Mouse (Mus musculus) naive thymus-derived CD4-positive, alpha-beta T cell, adult 2 months (primary cell): ENCODE measurements around the gene Plppr3.
"Not testable (repeated sequence)": the region's sequence is repeated elsewhere in the genome, so short reads cannot be mapped to it uniquely, and the experiment has no call there.

Experiments used
- DNase-seq: peaks from one replicate; pipeline ENCODE4 v3.0.0-alpha.2; 2011; ENCODE audit warnings: low read depth

The Plppr3 gene

DNA sequence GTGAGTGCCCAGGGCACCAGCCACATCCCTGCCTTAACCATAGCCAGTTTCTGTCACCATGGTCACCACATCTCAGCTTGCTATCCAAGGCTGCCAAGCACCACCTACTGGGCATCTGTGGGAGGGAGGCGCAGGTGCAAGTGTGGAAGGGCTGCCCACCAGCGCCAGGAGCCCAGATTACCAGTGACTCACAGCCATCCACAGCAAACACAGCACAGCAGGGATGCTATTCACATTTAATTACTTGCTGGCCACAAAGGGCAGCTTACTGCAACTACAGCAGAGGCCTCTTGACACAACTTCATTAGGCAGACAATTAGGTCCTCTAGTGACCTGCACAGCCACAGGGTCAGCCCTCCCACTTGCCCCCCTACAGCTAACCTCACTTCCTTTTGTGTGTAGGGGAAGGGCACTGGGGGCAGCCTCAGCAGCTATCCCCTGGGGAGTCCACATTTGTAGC is 26.5 kb upstream of the Plppr3 start:
- no peak for DNase-seq

DNA sequence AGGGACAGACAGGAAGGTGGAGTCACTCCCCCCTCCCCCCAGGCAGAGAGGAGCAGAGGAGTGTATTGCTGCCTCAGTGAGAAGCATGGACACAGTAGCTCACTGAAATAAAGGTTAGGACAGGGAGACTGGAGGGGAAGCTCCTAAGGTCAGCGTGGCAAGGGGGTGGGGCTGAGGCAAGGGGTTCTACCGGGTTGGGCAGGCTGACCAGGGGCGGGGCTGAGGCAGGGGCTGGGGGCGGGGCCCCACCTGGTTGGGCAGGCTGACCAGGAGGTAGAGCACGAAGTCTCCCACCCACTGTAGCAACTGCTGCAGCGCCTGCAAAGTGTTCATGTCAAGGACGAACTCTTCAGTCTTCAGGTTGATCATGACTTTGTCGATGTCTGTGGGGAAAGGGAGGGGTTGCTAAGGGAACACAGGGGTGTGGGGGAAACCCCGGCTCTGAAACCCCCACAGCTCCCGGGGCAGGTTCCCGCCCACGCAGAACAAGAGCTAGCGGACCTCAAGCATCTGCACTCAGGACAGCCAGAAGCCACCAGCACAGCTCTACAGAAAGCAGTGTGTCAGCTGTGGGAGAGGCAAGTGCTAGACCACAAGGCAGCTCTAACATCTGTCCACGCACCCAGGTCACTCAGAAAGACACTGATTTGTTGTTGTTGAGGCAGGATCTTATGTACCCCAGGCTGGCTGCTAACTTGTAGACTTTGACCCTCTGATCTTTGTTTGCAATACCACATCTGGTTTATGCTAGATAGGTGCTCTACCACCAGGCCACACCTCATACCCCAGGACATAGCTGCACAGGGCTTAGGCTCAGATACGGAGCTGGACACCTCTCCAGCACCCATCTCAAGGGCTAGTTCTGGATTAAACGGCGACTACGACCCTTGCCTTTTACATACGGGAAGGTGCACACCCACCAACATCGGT is 23.1 kb upstream of the Plppr3 start:
- no peak for DNase-seq

DNA sequence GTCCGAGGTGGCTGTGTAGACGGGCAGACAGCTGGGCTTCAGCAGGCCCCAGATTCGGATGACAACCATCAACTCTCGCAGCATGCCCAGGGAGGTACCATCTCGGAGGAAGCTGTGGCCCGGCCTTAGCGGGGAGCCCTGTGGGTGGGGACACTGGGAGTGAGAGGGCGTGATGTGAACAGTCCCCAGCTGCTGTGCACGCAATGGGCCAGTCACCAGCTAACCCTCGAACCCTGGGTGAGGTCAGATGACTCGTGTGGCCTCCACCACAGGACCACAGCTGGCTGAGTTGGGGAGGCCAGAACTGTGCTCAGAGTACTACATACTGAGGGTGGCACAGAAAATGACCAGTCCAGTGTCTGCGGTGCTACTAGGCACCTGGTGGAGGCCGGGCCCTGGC is 22.4 kb upstream of the Plppr3 start:
- DNase-seq, result no peak

DNA sequence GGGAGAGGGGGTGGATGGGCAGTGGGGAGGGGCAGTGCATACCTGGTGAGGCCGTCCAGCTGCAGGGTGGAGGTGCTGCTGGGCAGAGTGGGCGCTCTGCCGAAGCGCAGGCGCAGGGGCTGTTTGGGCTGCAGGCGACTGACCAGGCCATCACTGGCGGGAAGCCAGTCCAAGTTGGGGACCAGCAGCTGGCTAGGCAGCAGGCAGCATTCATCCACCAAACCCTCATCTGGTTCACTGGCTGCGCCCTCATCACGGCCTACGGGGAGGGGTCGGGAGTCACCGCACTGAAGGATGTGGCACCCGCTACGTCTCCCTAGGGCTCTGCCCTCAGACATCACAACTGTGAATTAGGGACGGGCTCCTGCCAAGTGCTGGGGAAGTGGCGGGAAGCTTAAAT is 21.9 kb upstream of the Plppr3 start:
- DNase-seq, result no peak

DNA sequence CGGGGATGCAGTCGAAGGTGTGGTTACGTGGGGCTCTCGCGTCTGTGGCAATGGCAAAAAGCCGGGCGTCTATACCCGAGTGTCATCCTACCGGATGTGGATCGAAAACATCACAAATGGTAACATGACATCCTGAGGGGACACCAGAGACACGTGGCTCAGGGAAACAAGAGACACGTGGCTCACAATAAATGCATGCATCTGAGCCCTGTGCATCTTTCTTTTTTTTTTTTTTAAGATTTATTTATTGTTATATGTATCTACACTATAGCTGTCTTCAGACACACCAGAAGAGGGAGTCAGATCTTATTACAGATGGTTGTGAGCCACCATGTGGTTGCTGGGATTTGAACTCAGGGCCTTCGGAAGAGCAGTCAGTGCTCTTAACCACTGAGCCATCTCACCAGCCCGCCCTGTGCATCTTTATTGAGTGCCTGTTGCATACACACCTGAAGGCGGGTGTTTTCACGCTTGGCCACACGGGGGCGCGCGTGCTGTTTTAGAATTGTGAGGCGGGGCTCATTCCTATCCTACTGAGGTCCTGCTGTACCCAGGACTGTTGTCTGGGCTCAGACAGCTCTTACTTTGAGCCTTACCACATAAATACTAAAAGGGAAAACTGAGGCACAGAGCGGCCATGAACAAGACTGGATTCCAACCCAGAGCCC is 18.2 kb upstream of the Plppr3 start:
- DNase-seq, result peak; percentile 88

DNA sequence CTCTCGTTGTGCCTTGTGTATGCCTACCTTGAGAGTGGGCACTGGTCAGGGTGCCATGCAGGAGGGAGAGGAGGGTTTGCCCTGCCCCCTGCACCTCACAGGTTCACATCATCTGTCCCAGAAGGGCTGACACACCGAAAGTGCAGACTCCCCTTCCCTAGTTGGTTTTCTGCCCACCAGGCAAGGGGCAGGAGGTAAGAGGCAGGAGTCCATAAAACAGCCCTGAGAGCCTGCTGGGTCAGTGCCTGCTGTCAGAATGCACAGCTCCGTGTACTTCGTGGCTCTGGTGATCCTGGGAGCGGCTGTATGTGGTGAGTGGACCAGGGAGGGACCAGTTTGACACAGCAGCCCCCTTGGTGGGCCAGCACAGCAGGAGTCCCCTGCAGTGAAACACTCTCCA is 16.2 kb upstream of the Plppr3 start, which contains the start of gene Cfd:
TSS of gene Cfd (plus strand) at position 184 of the 400 bp plus-strand sequence.
- DNase-seq, result no peak

DNA sequence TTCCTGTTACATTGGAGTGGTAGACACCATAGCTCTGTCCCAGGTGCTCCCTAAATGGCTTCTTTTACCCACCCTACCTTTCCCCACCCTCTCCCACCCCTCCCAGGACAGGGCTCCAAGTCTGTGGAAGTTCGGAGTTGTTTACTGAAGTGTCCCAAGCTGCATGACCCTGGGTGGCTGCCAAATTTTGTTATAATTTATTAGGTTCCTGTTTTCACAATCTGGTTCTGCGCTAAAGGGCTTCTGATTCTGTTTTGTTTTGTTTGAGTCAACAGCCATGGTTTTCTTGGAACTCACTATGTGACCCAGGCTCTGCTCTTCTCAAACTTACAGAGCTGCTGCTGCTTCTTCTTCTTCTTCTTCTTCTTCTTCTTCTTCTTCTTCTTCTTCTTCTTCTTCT is 15.0 kb upstream of the Plppr3 start:
- no peak for DNase-seq

DNA sequence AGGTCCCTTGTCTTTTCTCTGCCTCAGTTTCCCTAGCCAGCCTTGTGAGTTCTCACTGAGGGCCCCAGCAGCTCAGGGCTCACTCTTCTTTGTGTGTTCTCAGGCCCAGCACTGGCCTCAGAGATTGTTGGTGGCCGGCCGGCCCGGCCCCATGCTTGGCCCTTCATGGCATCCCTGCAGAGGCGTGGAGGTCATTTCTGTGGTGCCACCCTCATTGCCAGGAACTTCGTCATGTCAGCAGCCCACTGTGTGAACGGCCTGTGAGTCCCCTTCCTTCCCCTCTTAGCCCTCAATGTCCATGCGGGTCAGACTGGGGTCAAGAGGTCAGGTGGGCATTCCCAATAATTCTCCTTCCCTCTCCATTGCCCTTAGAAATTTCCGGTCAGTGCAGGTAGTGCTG is 12.2 kb upstream of the Plppr3 start:
- no peak for DNase-seq

DNA sequence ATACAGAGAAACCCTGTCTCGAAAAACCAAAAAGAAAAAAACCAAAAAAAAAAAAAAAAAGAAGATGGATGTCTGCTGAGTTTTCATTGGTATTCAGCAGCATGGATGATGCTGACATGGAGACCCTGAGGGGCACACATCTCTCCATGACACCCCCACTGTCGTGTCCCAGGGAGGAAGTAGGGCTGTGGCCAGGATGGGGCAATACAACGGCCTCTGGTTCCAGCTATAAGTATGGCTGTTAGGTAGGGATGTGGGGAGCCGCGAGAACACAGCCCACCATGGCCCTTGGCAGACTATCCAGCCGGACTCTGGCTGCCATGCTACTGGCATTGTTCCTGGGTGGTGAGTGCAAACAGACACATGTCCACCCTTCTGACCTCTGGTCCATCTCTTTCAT is 11.6 kb upstream of the Plppr3 start, which contains the start of gene Elane:
TSS of gene Elane (plus strand) at position 194 of the 400 bp plus-strand sequence.
- DNase-seq, result no peak

DNA sequence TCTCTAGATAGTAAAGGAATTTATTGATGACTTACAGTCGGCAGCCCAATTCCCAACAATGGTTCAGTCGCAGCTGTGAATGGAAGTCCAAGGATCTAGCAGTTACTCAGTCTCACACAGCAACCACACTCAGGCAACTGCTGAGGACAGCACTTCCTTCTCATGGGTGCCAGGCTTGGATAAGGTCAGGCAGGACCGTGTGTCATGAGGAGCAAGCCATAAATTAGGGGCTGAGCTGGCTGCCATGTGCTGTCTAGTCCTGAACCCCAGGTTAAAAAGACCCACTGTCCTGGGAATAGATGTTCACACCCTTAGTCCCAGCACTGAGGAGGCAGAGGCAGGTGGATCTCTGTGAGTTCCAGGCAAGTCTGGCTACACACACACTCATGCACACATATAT is 10.5 kb upstream of the Plppr3 start:
- not testable (repeated sequence) for DNase-seq

DNA sequence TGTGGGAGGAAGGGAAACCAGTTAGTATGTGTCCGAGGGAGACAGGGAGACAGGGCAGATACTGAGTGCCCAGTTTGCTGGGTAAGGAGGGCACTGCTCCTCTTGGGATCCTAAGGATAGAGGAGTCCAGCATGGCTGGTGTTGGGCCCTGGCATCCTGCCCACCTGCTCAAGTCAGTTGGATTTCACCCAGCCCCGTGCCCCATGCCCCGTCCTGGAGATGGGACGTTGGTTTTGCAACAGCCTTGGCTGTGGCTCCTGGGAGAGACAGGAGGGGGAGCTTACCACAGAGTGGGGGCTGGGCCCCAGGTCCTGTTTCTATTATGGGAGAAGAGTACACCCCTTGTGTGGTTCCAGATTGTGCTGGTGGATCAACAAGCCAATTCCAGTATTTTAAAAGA is 10.0 kb upstream of the Plppr3 start:
- DNase-seq, result no peak

DNA sequence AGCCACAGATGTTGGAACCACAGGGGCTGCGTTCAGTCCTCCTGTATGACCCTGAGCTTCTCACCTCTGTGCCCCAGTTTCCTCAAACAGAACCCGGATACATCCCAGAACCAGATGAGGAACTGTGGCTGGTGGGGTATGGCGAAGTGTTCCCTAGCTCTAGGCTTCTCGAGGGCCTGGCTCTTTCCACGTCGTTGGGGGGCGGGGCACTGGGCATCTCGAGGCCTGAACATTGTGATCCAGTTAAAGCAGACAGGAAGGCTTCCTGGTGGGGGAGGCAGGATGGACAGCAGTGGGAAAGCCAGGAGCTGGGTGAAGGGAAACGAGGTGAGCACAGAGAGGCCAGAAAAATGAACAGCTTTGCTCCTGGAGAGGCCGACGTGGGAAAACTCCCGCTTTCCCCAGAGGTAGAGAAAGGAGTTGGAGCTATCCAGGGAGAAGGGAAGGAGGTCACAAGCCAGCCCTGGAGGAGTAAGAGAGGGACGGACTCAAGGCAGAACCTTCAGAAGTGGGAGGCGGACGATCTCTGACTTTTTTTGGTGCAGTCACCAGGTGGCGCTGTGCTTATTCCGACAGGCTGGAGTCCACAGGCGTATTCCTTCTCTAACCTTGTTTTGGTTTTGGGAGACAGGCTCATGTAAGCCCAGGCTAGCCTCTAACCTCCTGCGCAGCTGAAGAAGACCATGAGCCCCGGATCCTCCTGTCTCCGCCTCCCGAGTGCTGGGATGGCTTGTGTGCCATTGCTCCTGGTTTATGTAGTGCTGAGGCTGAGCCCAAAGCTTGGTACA is 9.1 kb upstream of the Plppr3 start:
- DNase-seq, result peak; percentile 86

DNA sequence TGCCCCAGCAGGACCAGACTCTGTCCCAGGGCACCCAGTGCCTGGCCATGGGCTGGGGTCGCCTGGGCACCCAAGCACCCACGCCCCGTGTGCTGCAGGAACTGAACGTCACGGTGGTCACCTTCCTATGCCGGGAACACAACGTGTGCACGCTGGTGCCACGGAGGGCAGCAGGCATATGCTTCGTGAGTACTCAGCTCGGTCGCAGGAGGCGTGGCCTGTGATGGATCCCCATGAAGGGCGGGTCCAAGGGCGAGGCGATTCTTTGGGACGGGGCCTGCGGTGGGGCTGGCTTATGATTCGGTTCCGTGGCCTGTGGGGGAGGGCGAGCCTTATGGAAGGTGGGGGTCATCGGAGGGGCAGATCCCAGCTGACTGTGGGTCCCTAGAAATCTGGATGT is 7.5 kb upstream of the Plppr3 start:
- DNase-seq, result no peak

DNA sequence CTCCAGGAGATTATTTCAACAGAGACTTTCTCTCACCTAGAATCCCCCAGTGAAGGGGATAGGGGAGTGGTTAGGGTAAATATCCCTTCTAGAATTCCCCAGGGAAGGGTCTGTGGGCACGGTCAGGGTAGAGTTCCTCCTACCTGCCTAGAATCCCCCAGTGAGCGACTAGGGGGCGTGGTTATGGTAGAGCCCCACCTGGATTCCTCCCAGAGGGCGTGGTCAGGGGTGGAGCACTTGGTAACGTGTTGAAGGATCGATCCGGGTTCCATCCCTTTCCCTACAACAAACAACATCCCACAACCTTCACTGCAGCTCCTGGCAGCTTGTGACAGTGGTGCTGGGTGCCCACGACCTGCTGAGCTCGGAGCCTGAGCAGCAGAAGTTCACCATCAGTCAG is 6.3 kb upstream of the Plppr3 start:
- no peak for DNase-seq

DNA sequence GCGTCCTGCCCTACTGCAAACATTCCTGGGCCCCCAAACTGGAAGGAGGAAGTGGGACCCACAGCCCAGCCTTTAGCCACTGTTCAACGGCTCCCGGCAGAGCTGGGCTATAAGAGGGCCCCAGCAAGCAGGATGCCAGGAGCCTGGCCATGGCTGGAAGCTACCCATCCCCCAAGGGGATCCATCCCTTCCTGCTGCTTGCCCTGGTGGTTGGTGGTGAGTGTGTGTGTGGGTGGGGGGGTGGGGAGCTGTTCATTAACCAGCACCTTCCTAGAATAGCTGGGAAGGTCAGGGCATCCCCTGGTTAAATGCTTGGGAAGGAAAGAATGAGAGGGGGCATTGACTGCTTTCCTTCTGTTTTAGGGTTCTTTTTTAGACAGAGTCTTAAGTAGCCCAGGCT is 5.1 kb upstream of the Plppr3 start:
- no peak for DNase-seq

DNA sequence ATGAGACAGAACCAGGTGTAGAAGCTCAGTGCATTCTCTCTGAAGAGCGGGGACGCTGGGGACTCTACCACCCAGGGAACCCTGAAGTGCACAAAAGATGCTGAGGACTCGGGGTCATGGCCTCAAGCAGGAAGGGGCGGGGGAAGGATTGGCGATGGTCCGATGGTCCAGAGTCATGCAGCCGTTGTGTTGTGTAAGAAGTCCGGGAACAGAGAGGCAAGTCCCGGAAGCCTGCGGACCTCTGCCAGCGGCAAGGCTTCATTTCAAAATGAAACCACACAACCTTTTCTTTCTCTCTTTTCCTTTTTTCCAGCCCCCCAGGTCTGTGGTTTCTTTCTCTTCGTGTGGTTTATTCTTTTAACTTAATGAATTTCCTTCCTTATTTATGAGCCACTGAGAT is 3.3 kb upstream of the Plppr3 start:
- DNase-seq, result peak; percentile 51

DNA sequence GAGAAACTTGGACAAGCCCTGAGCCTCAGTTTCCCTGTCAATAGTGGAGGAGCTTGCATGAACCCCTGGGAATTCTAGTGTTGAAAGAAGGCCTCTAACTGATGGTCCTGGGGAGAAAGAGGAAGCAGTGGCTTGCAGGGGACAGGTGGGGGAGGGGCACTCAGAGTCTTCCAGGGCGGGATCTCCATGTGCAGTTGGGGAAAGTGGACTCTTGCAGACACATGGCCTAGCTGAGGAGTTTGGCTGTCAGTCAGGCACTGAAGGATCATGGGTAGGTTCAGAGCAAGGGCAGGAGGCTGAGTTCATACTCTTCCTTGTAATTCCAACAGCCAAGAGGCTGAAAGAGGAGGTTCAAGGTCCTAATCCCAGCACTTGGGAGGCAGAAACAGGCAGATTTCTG is 2.7 kb upstream of the Plppr3 start:
- DNase-seq, result peak; percentile 19

DNA sequence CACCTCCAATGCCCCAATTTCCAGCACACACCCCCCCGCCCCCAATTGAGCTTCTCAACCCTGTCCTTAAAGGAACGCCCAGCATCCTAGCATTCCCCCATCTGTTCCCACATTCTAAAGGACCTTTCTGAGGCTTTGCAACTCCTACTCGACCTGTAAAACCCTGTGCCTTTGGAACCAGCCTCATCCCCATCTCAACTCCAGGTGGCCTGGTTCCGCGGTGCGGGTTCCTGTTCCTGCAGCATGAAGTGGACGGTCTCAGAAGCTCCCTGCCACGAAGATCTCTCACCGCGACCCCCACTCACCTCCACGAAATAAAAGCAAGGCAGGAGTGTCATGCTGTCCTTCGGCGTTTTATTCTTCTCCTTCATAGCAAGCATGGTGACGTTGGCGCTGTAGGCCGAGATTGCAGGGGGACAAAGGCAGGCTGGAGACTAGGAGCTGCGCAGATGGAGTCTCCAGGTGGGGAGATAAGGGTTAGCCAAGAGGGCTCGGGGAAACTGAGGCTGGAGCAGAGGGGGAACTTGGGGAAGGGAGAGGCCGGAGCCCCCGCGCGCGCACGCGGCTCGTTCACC is 632 bp downstream of the Plppr3 start:
- DNase-seq, result no peak

DNA sequence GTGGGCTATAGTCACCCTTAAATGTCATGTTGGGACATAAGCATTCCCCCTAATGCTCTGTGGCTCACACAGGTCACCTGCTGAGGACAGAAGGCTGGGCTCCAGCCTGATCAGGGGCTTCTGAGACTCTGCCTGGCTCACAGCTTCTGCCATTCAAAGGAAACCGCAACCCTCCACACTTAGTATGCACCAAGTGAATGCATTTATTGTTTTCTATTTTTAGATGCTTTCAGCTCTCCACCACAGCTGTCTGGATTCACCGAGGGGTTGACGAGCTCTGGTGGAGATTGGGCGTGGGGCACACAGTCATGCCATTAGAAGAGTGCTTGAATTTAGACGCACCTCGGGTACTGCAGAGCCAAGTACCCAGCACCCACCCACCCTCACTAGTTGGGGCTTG is 1.1 kb downstream of the Plppr3 start:
- no peak for DNase-seq

DNA sequence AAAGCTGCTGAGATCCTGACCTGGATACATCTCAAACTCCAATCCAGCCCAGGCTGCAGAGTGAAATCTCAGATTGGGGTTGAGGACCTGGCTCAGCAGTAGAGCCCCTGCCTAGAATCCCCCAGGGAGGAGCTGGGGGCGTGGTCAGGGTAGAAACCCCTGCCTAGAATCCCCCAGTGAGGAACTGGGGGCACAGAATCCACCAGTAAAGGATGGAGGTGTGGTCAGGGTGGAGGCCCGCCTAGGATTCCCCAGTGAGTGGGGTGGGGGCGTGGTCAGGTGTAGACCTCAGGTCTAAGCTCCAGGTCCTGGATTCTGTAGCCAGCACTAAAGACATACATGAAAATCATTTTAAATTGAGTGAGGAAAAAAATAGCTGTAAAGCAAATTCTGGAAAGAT is 1.6 kb downstream of the Plppr3 start:
- DNase-seq, result no peak

DNA sequence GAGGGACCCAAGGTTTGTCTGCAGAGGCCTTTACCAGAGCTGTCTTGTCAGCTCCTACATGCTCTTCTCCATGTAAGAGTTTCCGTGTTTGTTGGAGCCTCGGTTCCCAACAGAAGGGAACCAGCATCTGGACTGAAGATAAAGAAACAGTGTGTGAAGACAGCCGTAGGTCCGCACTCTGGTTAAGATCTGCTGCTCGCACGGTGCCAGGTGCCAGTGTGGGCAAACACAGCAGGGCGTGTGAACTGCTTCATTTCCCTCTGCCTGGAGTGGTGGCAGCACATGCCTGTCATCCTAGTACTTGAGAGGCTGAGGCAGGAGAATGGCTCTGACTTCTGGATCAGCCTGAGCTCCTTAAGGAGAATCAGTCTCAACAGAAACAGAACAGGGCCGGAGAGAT is 2.6 kb downstream of the Plppr3 start:
- no peak for DNase-seq

DNA sequence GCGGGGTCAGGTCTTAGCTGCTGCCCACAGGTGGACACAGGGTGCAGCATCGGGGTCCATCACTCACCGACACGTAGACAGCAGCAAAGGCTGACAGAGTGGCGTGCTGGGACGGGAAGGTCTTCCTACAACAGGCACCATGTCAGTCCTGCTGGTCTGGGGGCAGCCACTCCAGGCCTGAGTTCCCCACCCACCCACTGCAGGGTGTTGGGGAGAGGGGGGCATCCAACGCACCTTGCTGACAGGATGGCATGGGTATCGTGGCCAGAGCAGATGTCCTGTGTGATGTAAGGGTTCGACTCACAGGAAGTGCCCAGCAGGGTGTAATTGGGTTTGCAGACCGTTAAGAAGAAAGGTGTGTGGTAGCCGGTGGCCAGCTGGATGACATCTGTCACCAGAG is 7.8 kb downstream of the Plppr3 start:
- no peak for DNase-seq
